Mouse (Mus musculus) embryonic facial prominence, embryonic 12.5 days (tissue): ENCODE measurements at regions not wholly inside any gene's neighbourhood (a gene's known extent, or its start where the extent isn't known, plus 50 kb on each side); places are given as distances from the start of the nearest gene placed in this dataset.

Source experiments
- ATAC-seq: fragments of 200-750 bp; cut with Nextera tagmentation; 2 replicates; pipeline ENCODE4 v1.8.0; 2017; ENCODE audit not compliant: insufficient number of reproducible peaks, insufficient read depth, low FRiP score, low TSS enrichment
- H3K27ac ChIP-seq: fragments of 300-500 bp; sonication (generic); 2 replicates; pipeline ENCODE4 v1.5.1; 2016; ENCODE audit warnings: mild to moderate bottlenecking
- H3K27me3 ChIP-seq: fragments of 300-500 bp; sonication (generic); 2 replicates; pipeline ENCODE4 v1.6.1; 2016; ENCODE audit warnings: mild to moderate bottlenecking, moderate library complexity
- H3K36me3 ChIP-seq: fragments of 300-500 bp; sonication (generic); 2 replicates; pipeline ENCODE4 v1.6.1; 2016; ENCODE audit warnings: mild to moderate bottlenecking
- H3K4me1 ChIP-seq: fragments of 300-500 bp; sonication (generic); 2 replicates; pipeline ENCODE4 v1.6.1; 2016
- H3K4me2 ChIP-seq: fragments of 300-500 bp; sonication (generic); replicated peaks from 2 replicates; pipeline ENCODE4 v1.6.1; 2016; ENCODE audit warnings: mild to moderate bottlenecking, moderate library complexity
- H3K4me3 ChIP-seq: fragments of 300-500 bp; sonication (generic); 2 replicates; pipeline ENCODE4 v1.5.1; 2016; ENCODE audit warnings: mild to moderate bottlenecking
- H3K9ac ChIP-seq: fragments of 300-500 bp; sonication (generic); 2 replicates; pipeline ENCODE4 v1.6.1; 2016; ENCODE audit warnings: mild to moderate bottlenecking, moderate library complexity
- H3K9me3 ChIP-seq: fragments of 300-500 bp; sonication (generic); 2 replicates; pipeline ENCODE4 v1.6.1; 2016; ENCODE audit warnings: mild to moderate bottlenecking, moderate library complexity
- WGBS: fragments of 180-500 bp; shearing (Covaris S2); methylation state at CpG from one replicate; pipeline ENCODE4 v1.1.7; 2016; 5-methylcytosine and 5-hydroxymethylcytosine counted together

GRCm38 (mm10) chr3:143759337-143759736 lies 445.7 kb downstream of the Lmo4 start:
- H3K9me3 ChIP-seq: no peaks in the 10 kb centered on the region
- H3K36me3 ChIP-seq: no peaks in the 10 kb centered on the region
- H3K27me3 ChIP-seq: no peaks in the 10 kb centered on the region
- H3K9ac ChIP-seq: no peak overlapping the region
- WGBS: 78% methylated on average over 1 of the region's 1 CpGs
- H3K4me1 ChIP-seq: no peaks in the 10 kb centered on the region
- H3K4me3 ChIP-seq: no peak overlapping the region
- ATAC-seq: no peak
- H3K4me2 ChIP-seq: no peak overlapping the region
- no peak overlapping the region for H3K27ac ChIP-seq

GRCm38 (mm10) chr3:143753197-143753596 lies 451.8 kb downstream of the Lmo4 start:
- no peak for ATAC-seq
- Histone ChIP-seq H3K27ac (no peak overlapping the region), H3K4me2 (no peak overlapping the region), H3K36me3 (no peaks in the 10 kb centered on the region), H3K4me3 (no peak overlapping the region), H3K9ac (no peak overlapping the region), H3K9me3 (no peaks in the 10 kb centered on the region), H3K27me3 (no peaks in the 10 kb centered on the region), H3K4me1 (0 out of 2 replicates have a peak, but pooled peaks cover 3% of the 10 kb centered on the region)
- 90% methylated on average over 3 of the region's 3 CpGs for WGBS

- ATAC-seq: no peak
- H3K9ac ChIP-seq: no peak overlapping the region
- 68% methylated on average over 1 of the region's 1 CpGs for WGBS
- 0 out of 2 replicates have a peak, but pooled peaks cover 3% of the 10 kb centered on the region for H3K4me1 ChIP-seq
- no peaks in the 10 kb centered on the region for H3K27me3 ChIP-seq
- H3K4me3 ChIP-seq: no peak overlapping the region
- H3K4me2 ChIP-seq: no peak overlapping the region
- no peaks in the 10 kb centered on the region for H3K36me3 ChIP-seq
- H3K9me3 ChIP-seq: no peaks in the 10 kb centered on the region
- no peak overlapping the region for H3K27ac ChIP-seq
Observed at GRCm38 (mm10) chr3:143752660-143753059, 452.4 kb downstream of the Lmo4 start.

GRCm38 (mm10) chr3:143750128-143750527 lies 454.9 kb downstream of the Lmo4 start:
- WGBS: 78% methylated on average over 4 of the region's 4 CpGs
- Histone ChIP-seq H3K27ac (no peak overlapping the region), H3K4me2 (no peak overlapping the region), H3K36me3 (no peaks in the 10 kb centered on the region), H3K9ac (no peak overlapping the region), H3K4me1 (0 out of 2 replicates have a peak, but pooled peaks cover 3% of the 10 kb centered on the region), H3K9me3 (no peaks in the 10 kb centered on the region), H3K4me3 (no peak overlapping the region), H3K27me3 (no peaks in the 10 kb centered on the region)
- no peak for ATAC-seq

GRCm38 (mm10) chr3:143743649-143744048 lies 461.4 kb downstream of the Lmo4 start:
- WGBS: 67% methylated on average over 7 of the region's 7 CpGs
- H3K27ac ChIP-seq: peak overlapping the region; percentile 61; the same call in 1 of the 2 replicates

GRCm38 (mm10) chr3:143742786-143743571 lies 462.0 kb downstream of the Lmo4 start:
- Histone ChIP-seq H3K9ac (no peak overlapping the region), H3K4me3 (no peak overlapping the region), H3K4me2 (peak overlapping the region; percentile 4), H3K9me3 (no peaks in the 10 kb centered on the region), H3K4me1 (peaks cover 3% of the 10 kb centered on the region; the same call in 1 of the 2 replicates), H3K27ac (no peak overlapping the region), H3K27me3 (no peaks in the 10 kb centered on the region), H3K36me3 (no peaks in the 10 kb centered on the region)
- WGBS: 49% methylated on average over 17 of the region's 17 CpGs
- no peak for ATAC-seq

More at GRCm38 (mm10) chr3:143743649-143744048, 461.4 kb downstream of the Lmo4 start:
- Histone ChIP-seq H3K4me2 (peak overlapping the region; percentile 4), H3K9ac (no peak overlapping the region), H3K36me3 (no peaks in the 10 kb centered on the region), H3K4me1 (peaks cover 3% of the 10 kb centered on the region; the same call in 1 of the 2 replicates), H3K27me3 (no peaks in the 10 kb centered on the region), H3K4me3 (no peak overlapping the region), H3K9me3 (no peaks in the 10 kb centered on the region)
- ATAC-seq: no peak

- Histone ChIP-seq H3K4me3 (no peak overlapping the region), H3K36me3 (no peaks in the 10 kb centered on the region), H3K27me3 (no peaks in the 10 kb centered on the region), H3K4me1 (peaks cover 3% of the 10 kb centered on the region; the same call in 1 of the 2 replicates), H3K9me3 (no peaks in the 10 kb centered on the region), H3K27ac (0 out of 2 replicates have a peak overlapping the region, but pooled peaks have one; percentile 30), H3K9ac (no peak overlapping the region), H3K4me2 (no peak overlapping the region)
- 62% methylated on average over 3 of the region's 3 CpGs for WGBS
- no peak for ATAC-seq
Observed at GRCm38 (mm10) chr3:143738676-143739075, 466.3 kb downstream of the Lmo4 start.

- no peak overlapping the region for H3K4me3 ChIP-seq
- H3K27ac ChIP-seq: no peak overlapping the region
- H3K36me3 ChIP-seq: no peaks in the 10 kb centered on the region
- H3K4me2 ChIP-seq: no peak overlapping the region
- no peaks in the 10 kb centered on the region for H3K27me3 ChIP-seq
- H3K9me3 ChIP-seq: no peaks in the 10 kb centered on the region
- ATAC-seq: no peak
- peaks cover 2% of the 10 kb centered on the region; the same call in 1 of the 2 replicates for H3K4me1 ChIP-seq
- WGBS: 66% methylated on average over 6 of the region's 6 CpGs
- no peak overlapping the region for H3K9ac ChIP-seq
Observed at GRCm38 (mm10) chr3:143737844-143738243, 467.2 kb downstream of the Lmo4 start.

- no peaks in the 10 kb centered on the region for H3K36me3 ChIP-seq
- ATAC-seq: no peak
- H3K27ac ChIP-seq: no peak overlapping the region
- 86% methylated on average over 6 of the region's 6 CpGs for WGBS
- no peak overlapping the region for H3K4me3 ChIP-seq
- no peaks in the 10 kb centered on the region for H3K27me3 ChIP-seq
- no peaks in the 10 kb centered on the region for H3K9me3 ChIP-seq
- no peaks in the 10 kb centered on the region for H3K4me1 ChIP-seq
- H3K9ac ChIP-seq: no peak overlapping the region
- no peak overlapping the region for H3K4me2 ChIP-seq
Observed at GRCm38 (mm10) chr3:143736651-143737398, 468.2 kb downstream of the Lmo4 start.

GRCm38 (mm10) chr3:143734791-143735190 lies 470.2 kb downstream of the Lmo4 start:
- Histone ChIP-seq H3K36me3 (no peaks in the 10 kb centered on the region), H3K4me1 (no peaks in the 10 kb centered on the region), H3K27ac (no peak overlapping the region), H3K9ac (no peak overlapping the region), H3K4me2 (no peak overlapping the region), H3K4me3 (no peak overlapping the region), H3K27me3 (no peaks in the 10 kb centered on the region), H3K9me3 (no peaks in the 10 kb centered on the region)
- 80% methylated on average over 2 of the region's 2 CpGs for WGBS
- no peak for ATAC-seq

- H3K27ac ChIP-seq: no peak overlapping the region
Observed at GRCm38 (mm10) chr3:143732966-143733725, 471.9 kb downstream of the Lmo4 start.

More at GRCm38 (mm10) chr3:143732966-143733725, 471.9 kb downstream of the Lmo4 start:
- H3K36me3 ChIP-seq: no peaks in the 10 kb centered on the region
- H3K4me1 ChIP-seq: no peaks in the 10 kb centered on the region
- H3K9ac ChIP-seq: no peak overlapping the region
- H3K27me3 ChIP-seq: no peaks in the 10 kb centered on the region
- H3K4me3 ChIP-seq: no peak overlapping the region
- H3K4me2 ChIP-seq: no peak overlapping the region
- no peaks in the 10 kb centered on the region for H3K9me3 ChIP-seq
- ATAC-seq: no peak
- WGBS: 88% methylated on average over 8 of the region's 8 CpGs
